Mouse (Mus musculus) Patski (cell line): Measurements from ENCODE around the gene Gabpb2. TPM values are rescaled to one million over a fixed set of nuclear protein-coding genes. Genes with fewer than 3 reads are reported as not detected.
A peak's percentile ranks its signal among the peaks of the same experiment; 100 is the strongest.

Source experiments
- ATAC-seq: fragments of 100-300 bp; one replicate; pipeline ENCODE4 v1.8.0; 2021
- CTCF ChIA-PET: fragments of 350-600 bp; sonication (Branson Sonifier 250); formaldehyde crosslinking; loops from one replicate; lab custom pipeline; 2022; ENCODE audit warnings: inconsistent platforms; lab: Charles Lee
- POLR2A ChIA-PET: fragments of 350-600 bp; sonication (Branson Sonifier 250); formaldehyde crosslinking; loops from one replicate; lab custom pipeline; 2022; ENCODE audit warnings: antibody characterized with exemption, inconsistent platforms; lab: Charles Lee
- DNase-seq: peaks from one replicate; pipeline ENCODE4 v3.0.0-alpha.2; 2011; ENCODE audit warnings: low read depth, low spot score
- H3K27me3 ChIP-seq: fragments of 371-371 bp; one replicate; pipeline ENCODE4 v1.5.1; 2021
- CTCF ChIP-seq: fragments of 100-300 bp; IDR thresholded peaks from one replicate; pipeline ENCODE4 v1.5.1; 2021
- in situ Hi-C: fragments of 300-500 bp; cut with MboI; formaldehyde crosslinking; loops from 3 replicates; pipeline ENCODE4 v1.11.1; 2018; ENCODE audit warnings: low pct_unique_long_range_greater_than_20kb, mixed read lengths
- polyA plus RNA-seq: library from polyadenylated mRNA; unstranded; gene quantifications from one replicate; pipeline ENCODE4 v1.2.3, GENCODE M21; 2021

Gene Gabpb2
- polyA plus RNA-seq, 1 experiment from 2014 or later: 25.8 TPM

GRCm38 (mm10) chr3:95200562-95200961 is 17.2 kb downstream of the Gabpb2 start:
- ChIA-PET CTCF (interaction anchor here (1.2 to 5.2 kb wide), 9 partner anchors 11 to 60 kb away, joined by 3 to 51 read pairs (median 8); partner anchors contain the start of genes Cdc42se1, Gabpb2, Sema6c and Tnfaip8l2), POLR2A (interaction anchor here (1.3 to 1.9 kb wide), 3 partner anchors 29 to 41 kb away, joined by 3 to 5 read pairs (median 4); partner anchors contain the start of gene Sema6c)
- ATAC-seq: no peak
- in situ Hi-C loops: no loop called here
- TF ChIP-seq CTCF: no peak
- no peak for DNase-seq
- no peaks in the 10 kb centered on the region for H3K27me3 ChIP-seq

GRCm38 (mm10) chr3:95200132-95200531 is 17.6 kb downstream of the Gabpb2 start:
- ATAC-seq: peak; percentile 90
- in situ Hi-C loops: no loop called here
- POLR2A ChIA-PET: interaction anchor here (1.3 to 1.9 kb wide), 3 partner anchors 29 to 40 kb away, joined by 3 to 5 read pairs (median 4); partner anchors contain the start of gene Sema6c

GRCm38 (mm10) chr3:95199101-95199500 is 18.6 kb downstream of the Gabpb2 start:
- no peaks in the 10 kb centered on the region for H3K27me3 ChIP-seq
- POLR2A ChIA-PET: interaction anchor here (0.5 kb wide), 1 partner anchor 158 kb away, joined by 3 read pairs; no protein-coding TSS in a partner anchor
- in situ Hi-C loops: no loop called here
- no peak for ATAC-seq
- TF ChIP-seq CTCF: no peak
- DNase-seq: no peak
- CTCF ChIA-PET: interaction anchor here (1.3 to 5.2 kb wide), 5 partner anchors 12 to 98 kb away, joined by 3 to 51 read pairs (median 8); partner anchors contain the start of gene Gabpb2

More at GRCm38 (mm10) chr3:95200132-95200531, 17.6 kb downstream of the Gabpb2 start:
- peak; percentile 74 for DNase-seq
- TF ChIP-seq CTCF: no peak
- CTCF ChIA-PET: interaction anchor here (1.2 to 5.2 kb wide), 9 partner anchors 11 to 60 kb away, joined by 3 to 51 read pairs (median 8); partner anchors contain the start of genes Gabpb2, Sema6c and Tnfaip8l2
- no peaks in the 10 kb centered on the region for H3K27me3 ChIP-seq

GRCm38 (mm10) chr3:95195772-95196171 is 21.9 kb downstream of the Gabpb2 start:
- CTCF ChIA-PET: interaction anchor here (1.0 to 2.8 kb wide), 4 partner anchors 12 to 26 kb away, joined by 3 to 12 read pairs (median 4); partner anchors contain the start of gene Gabpb2
- H3K27me3 ChIP-seq: no peaks in the 10 kb centered on the region
- TF ChIP-seq CTCF: no peak
- POLR2A ChIA-PET: interaction anchor here (0.8 to 1.7 kb wide), 3 partner anchors 14 to 25 kb away, joined by 3 to 6 read pairs (median 5); partner anchors contain the start of gene Gabpb2
- in situ Hi-C loops: no loop called here
- ATAC-seq: no peak
- no peak for DNase-seq

- in situ Hi-C loops: no loop called here
- ChIA-PET POLR2A (interaction anchor here (0.7 to 1.7 kb wide), 2 partner anchors 13 to 156 kb away, joined by 3 to 5 read pairs; no protein-coding TSS in a partner anchor), CTCF (interaction anchor here (1.2 to 1.9 kb wide), 3 partner anchors 9 to 52 kb away, joined by 3 to 5 read pairs (median 5); partner anchors contain the start of gene Gabpb2)
- ATAC-seq (peak; percentile 93), DNase-seq (peak; percentile 99)
- H3K27me3 ChIP-seq: no peaks in the 10 kb centered on the region
- TF ChIP-seq CTCF: no peak
Observed at GRCm38 (mm10) chr3:95194721-95195135, 23.0 kb downstream of the Gabpb2 start.

GRCm38 (mm10) chr3:95186888-95187287 is 30.8 kb downstream of the Gabpb2 start:
- ATAC-seq (no peak), DNase-seq (no peak)
- TF ChIP-seq CTCF: no peak
- ChIA-PET POLR2A (no interaction called here), CTCF (interaction anchor here (1.5 kb wide), 1 partner anchor 21 kb away, joined by 4 read pairs; no protein-coding TSS in a partner anchor)
- H3K27me3 ChIP-seq: no peaks in the 10 kb centered on the region
- in situ Hi-C loops: no loop called here

- TF ChIP-seq CTCF: no peak
- DNase-seq (no peak), ATAC-seq (no peak)
- POLR2A ChIA-PET: no interaction called here
- H3K27me3 ChIP-seq: no peaks in the 10 kb centered on the region
- in situ Hi-C loops: no loop called here
- CTCF ChIA-PET: interaction anchor here (1.0 to 1.5 kb wide), 2 partner anchors 16 to 20 kb away, joined by 3 to 4 read pairs; no protein-coding TSS in a partner anchor
Observed at GRCm38 (mm10) chr3:95186100-95186499, 31.6 kb downstream of the Gabpb2 start.

GRCm38 (mm10) chr3:95184796-95185577 is 32.7 kb downstream of the Gabpb2 start:
- ChIA-PET CTCF (interaction anchor here (1.0 to 1.1 kb wide), 2 partner anchors 9 to 42 kb away, joined by 3 to 4 read pairs; no protein-coding TSS in a partner anchor), POLR2A (no interaction called here)
- DNase-seq: no peak
- TF ChIP-seq CTCF: no peak
- in situ Hi-C loops: no loop called here
- H3K27me3 ChIP-seq: no peaks in the 10 kb centered on the region
- no peak for ATAC-seq

GRCm38 (mm10) chr3:95181841-95182240 is 35.9 kb downstream of the Gabpb2 start:
- POLR2A ChIA-PET: interaction anchor here (0.5 to 2.0 kb wide), 2 partner anchors 9 to 13 kb away, joined by 3 to 5 read pairs; no protein-coding TSS in a partner anchor
- no peak for ATAC-seq
- no peak for DNase-seq
- CTCF ChIA-PET: interaction anchor here (1.1 to 2.0 kb wide), 3 partner anchors 10 to 23 kb away, joined by 3 to 8 read pairs (median 5); no protein-coding TSS in a partner anchor
- TF ChIP-seq CTCF: no peak
- in situ Hi-C loops: no loop called here
- no peaks in the 10 kb centered on the region for H3K27me3 ChIP-seq

- in situ Hi-C loops: no loop called here
- no peak for ATAC-seq
- POLR2A ChIA-PET: interaction anchor here (1.3 to 1.8 kb wide), 2 partner anchors 10 to 31 kb away, joined by 4 to 6 read pairs; no protein-coding TSS in a partner anchor
Observed at GRCm38 (mm10) chr3:95179890-95180289, 37.8 kb downstream of the Gabpb2 start.

More at GRCm38 (mm10) chr3:95179890-95180289, 37.8 kb downstream of the Gabpb2 start:
- DNase-seq: no peak
- no peaks in the 10 kb centered on the region for H3K27me3 ChIP-seq
- CTCF ChIA-PET: interaction anchor here (0.8 to 1.9 kb wide), 6 partner anchors 9 to 37 kb away, joined by 3 to 8 read pairs (median 4); no protein-coding TSS in a partner anchor
- no peak for TF ChIP-seq CTCF
